Mouse (Mus musculus) gastrocnemius, adult 18-20 months (tissue): ENCODE measurements around the gene Taco1. TPM values are rescaled to one million over a fixed set of nuclear protein-coding genes. Genes with fewer than 3 reads are reported as not detected.
"Not testable (repeated sequence)": the region's sequence is repeated elsewhere in the genome, so short reads cannot be mapped to it uniquely, and the experiment has no call there.

Source experiments
- DNase-seq: peaks from one replicate; pipeline ENCODE4 v3.0.0; 2021; ENCODE audit warnings: low spot score
- long read RNA-seq, 2 experiments: library from polyadenylated mRNA; stranded (forward); transcript quantifications; one replicate each; pipeline ENCODE4 v2.0.0; 2021
- total RNA-seq, 2 experiments: library from RNA; stranded (reverse); gene quantifications; 2 replicates each; pipeline ENCODE4 v1.2.3; 2021

Gene Taco1
- total RNA-seq: 10 to 100 TPM; 39.7 to 44.4 TPM
- long read RNA-seq, experiment 1, transcript Taco1-201 (5 exons, 1,383 nt): major isoform, 9 of 10 reads
- long read RNA-seq, experiment 1, partial matches to known transcripts: 0 of 10 reads
- long read RNA-seq, experiment 1, other reads (novel, unspliced or antisense): 1 of 10 reads
- long read RNA-seq, experiment 2, transcript Taco1-201 (5 exons, 1,383 nt): major isoform, 10 of 10 reads
- long read RNA-seq, experiment 2, partial matches to known transcripts: 0 of 10 reads
- long read RNA-seq, experiment 2, other reads (novel, unspliced or antisense): 0 of 10 reads

DNA sequence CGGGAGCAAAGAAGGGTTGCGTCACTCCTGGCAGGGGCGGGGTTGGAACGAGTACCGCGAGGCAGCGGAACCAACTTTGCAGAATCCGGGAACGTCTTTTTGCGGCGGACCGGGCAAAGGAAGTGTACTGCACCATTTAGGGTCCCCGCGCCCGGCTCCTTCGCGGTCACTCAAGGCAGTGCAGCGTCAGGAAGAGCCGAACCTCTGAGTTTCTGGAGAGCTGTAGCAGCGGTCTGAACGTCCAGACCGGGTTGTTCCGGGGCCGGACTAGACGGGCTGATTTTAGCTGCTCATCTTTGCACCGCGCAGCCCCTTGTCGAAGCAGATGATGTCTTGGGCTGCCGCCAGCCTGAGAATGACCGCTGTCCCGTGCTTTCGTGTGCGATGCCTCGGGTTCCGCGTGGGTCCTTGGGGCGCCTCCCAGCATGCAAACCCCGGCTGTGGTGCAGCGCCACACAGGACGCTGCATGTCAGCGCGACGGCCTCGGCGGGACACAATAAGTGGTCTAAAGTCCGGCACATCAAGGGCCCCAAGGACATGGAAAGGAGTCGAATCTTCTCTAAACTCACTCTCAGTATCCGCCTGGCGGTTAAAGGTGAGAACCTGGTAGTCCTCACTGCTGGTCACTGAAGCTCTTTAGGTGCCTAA, at the start of gene Taco1:
Gene Taco1 (plus strand): TSS at position 139 of the 649 bp plus-strand sequence.
- DNase-seq: peak; percentile 97

DNA sequence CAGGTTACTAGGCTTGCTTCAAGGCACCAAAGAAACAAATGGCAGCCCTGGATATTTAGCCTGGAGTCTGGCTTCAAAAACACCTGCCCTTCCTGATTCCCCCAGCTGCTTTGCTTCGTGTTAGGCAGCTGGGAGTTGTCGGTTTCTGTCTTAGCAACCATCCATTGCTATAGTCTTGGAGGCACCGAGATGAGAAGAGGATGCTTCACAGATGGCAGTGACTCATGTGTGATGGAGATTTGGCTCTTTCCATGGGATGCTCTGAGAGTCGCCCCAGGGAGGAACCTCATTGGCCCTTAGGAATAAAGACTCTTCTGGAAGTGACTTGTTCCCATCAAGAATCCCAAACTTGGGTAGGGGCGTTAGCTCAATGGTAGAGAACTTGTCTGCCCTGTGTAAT, 49.4 kb upstream of the Taco1 start:
- no peak for DNase-seq

DNA sequence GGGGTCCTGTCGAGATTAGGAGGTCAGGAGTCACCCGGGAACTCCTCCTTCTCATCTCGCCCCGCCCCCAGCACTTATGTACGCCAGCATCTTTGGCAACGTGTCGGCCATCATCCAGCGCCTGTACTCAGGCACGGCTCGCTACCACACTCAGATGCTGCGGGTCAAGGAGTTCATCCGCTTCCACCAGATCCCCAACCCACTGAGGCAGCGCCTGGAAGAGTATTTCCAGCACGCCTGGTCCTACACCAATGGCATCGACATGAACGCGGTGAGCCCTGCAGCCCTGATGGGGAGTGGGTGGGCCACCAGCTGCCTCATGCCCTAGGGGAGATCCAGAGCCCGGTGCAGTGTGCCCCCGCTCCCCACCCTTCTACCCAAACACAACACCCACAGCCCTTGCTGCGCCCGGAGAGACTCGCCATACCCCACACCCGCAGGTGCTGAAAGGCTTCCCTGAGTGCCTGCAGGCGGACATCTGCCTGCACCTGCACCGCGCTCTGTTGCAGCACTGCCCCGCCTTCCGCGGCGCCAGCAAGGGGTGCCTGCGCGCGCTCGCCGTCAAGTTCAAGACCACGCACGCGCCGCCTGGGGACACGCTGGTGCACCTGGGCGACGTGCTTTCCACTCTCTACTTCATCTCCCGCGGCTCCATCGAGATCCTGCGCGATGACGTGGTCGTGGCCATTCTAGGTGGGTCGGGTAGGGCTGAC, 45.7 kb upstream of the Taco1 start:
- DNase-seq: no peak

DNA sequence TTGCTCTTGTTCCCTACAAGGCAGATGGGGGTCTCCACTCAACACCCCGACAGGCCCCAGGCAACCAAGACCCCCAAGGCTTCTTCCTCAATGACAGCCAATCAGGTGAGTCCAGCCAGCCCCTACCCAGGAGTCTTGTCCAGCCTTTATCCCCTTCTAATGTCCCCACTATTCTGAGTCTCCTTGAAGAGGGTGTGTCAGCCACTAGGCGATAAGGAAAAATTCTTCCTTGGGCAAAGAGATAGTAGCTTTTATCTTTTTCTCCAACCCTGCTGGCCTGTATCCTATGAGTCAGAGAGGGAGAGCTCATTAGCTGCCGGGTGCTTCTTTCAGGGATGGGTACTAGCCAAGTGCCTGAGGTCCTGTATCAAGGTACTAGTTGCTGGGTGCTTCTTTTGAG, 40.1 kb upstream of the Taco1 start:
- no peak for DNase-seq

DNA sequence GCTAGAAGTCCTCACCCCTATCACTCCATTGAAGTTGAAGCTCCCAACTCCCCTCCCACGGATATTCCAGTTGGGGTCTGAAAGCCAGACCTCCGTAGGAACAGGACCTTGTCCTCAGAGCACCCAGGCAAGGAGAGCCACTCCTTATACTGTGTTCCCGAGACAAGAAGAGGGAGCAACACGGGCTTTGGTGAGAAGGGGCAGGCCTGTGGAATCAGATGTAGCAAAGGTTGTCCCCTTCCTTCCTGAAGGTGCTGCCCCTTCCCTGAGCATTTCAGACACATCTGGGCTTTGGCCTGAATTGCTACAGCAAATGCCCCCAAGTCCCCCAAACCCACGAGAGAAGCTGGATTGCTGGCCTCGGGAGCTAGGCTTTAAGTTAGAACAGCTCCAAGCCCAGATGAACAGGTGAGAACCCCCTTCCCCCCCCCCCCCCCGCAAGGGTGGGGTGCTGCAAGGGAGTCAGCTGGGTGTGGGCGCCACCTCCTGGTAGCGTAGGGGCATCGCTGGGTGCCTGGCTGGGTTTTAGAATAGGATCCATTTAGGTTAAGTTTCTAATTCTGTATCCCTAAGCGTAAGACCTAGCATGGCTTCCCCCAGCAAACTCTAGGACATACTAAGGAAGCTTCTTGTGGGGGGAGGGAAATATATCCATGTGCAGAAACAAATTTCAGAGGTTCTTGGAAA, 39.3 kb upstream of the Taco1 start:
- peak; percentile 54 for DNase-seq

DNA sequence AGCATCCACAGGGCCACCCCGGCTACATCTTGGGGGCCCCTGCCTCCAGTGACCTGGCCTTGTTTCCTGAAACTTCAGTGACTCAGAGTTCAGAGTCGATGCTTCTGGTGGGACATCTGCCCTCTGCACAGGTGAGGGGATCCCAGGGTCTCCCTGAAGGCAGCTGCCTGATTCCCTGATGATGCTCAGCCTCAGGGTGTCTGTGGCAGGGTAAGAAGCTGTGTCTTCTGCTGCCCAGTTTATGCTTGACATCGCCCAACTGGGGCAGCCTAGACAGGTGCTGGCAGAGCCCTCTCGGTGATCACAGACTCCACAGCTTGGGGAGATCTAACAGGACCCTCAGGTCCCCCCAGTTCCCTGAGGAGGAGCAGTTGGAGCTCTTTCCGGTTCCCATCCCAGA, 38.3 kb upstream of the Taco1 start:
- no peak for DNase-seq

DNA sequence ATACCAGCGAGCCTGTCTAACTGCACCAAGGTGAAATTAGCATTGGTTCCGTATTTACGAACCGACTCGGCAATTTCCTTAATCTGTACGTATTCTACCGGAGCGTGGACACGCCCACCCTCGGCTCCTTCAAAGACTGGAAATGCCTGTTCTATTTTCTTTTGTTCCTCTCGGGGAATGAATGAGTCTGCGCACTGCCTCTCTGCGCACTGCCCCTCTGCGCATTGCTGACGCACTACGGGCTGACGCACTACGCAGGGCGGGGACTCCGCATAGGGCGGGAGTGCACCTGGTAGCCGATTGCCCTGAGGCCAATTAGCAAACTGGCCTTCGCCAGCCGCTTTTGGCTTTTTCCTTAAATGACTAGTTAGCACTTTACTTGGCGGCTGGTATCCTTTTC, 33.8 kb upstream of the Taco1 start:
- not testable (repeated sequence) for DNase-seq

DNA sequence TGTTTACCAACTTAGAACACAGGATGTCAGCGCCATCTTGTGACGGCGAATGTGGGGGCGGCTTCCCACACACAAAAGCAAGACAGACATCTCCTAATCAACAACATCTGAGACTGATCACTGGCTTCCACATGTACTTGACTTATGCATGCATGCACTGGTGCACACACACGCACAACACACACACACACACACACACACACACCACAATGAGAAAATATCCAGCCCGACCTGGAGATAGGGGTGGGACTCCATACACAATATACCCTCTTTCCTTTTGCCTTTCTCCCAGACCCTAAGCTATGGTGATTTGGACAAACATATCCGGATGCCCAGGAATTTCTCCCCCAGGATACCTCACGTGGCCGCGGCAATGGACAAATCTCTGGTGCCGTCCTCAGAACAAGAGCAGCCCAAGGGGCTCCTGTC, 32.4 kb upstream of the Taco1 start:
- DNase-seq: no peak

DNA sequence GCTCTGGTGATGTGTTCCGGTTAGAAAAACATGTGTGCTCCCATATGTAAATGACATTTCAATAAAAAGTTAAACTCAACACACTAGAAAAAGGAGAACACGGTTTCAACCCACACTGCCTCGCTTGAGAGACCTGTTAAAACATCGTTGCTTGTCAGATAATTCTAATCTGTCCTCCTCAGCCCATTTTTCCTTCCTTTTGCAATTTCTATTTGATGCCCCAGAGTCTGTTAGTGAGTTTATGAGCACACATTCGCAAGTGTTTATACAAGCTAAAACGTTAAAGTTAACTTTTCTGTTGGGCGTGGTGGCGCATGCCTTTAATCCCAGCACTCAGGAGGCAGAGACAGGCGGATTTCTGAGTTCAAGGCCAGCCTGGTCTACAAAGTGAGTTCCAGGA, 30.9 kb upstream of the Taco1 start:
- no peak for DNase-seq

DNA sequence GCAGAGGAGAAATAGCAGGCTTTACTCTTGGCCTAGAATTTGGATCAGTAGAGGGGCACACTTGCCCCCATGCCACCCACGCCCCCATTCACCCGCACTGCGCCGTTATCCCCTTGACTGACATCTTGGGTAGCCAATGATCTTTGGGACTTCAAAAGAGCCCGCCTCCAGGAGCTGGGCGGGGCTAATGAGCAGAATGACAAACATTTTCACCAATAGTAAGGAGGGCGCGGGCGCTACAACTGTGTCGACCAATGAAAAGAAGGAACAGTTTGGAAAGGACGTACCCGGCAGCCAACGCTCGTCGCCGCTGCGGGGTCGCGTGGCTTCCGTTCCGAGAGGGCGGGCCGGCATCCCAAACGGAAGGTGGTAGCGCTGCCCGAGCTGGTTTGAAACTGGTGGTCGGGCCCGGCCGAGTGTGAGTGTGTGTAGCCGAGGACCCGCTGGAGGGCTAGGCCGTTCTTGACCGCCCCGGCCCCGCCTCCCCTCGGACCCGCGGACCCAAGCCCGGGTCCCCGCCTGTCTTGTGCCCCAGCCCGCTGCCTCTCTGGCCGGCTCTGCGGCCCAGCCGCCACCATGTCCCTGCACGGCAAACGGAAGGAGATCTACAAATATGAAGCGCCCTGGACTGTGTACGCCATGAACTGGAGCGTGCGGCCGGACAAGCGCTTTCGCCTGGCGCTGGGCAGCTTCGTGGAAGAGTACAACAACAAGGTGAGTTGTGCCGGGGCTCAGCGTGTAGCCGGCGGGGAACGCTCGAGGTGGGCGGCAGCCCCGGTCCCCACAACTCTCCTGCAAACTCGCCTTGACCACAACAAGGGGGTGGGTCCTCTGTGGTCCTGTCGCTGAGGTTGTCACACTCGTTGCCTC, 29.1 kb upstream of the Taco1 start, which contains the start of gene Dcaf7:
Gene Dcaf7 (plus strand): TSS at position 325 of the 870 bp plus-strand sequence.
- peak; percentile 98 for DNase-seq

DNA sequence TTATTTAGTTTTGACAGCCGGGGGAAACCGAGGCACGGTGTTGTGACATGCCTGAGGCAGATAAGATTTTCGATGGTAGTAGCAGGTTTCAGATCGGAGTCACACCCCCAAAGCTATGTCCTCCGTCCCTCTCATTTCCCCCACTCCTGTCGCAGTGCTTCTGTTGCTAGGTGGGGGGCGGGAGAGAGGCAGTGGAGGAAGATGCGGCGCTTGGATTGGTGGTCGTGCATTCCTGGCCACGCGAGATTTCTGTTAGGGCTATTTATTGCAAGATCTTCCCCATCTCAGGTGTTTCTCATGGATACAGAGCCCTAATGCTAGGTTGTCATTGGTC, 28.5 kb upstream of the Taco1 start:
- DNase-seq: no peak

DNA sequence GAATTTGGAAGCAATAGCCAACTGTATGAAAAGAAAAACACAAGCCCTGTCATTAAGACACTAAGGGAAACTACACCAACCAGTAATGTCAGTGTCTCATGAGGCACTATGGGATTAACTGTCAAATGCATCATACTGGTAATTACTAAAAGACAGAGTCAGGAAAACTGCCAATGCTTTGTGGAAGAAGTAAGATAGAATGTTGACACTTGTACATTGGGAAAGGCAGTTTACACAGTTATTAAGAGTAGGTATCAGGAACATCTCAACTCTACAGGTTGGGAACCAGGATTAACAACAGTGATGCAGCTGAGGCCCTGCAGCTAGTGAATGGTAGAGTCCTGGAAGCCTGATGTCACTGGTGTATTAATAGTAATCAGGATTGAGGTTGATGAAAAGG, 21.5 kb upstream of the Taco1 start:
- DNase-seq: no peak

DNA sequence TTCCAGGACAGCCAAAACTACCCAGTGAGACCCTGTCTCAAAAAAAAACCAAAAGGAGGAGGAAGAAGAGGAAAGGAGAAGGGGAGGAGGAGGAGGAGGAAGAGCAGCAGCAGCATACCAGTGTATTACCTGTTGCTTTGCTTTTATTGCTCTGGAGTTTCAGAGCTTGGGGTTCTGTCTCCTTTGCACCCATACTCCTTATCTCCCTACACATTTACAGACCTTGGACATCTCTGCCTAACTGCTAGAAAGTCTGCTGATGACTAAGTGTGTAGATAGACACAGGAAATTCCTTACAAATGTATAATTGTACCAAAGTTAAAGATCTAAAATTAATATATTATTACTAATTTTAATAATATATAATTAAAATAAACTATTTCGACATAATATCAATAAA, 20.6 kb upstream of the Taco1 start:
- no peak for DNase-seq

DNA sequence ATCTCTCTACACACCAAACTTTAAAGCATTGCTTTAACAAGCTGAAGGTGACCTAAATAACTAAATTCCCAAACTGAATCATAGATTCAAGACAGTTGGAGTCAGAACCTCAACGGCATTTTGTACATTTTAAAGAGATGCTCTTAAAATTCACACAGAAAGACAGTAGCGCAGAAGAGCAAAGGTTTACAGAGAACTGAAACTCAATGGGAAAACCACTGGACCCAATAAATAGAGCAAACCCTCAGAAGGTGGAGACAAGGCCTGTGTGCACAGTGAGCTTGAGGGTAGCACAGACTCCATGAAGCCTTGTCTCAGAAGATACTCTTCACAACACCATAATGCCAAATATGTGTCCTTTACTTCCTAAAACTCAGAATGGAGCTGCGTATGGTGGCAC, 20.1 kb upstream of the Taco1 start:
- DNase-seq: no peak

DNA sequence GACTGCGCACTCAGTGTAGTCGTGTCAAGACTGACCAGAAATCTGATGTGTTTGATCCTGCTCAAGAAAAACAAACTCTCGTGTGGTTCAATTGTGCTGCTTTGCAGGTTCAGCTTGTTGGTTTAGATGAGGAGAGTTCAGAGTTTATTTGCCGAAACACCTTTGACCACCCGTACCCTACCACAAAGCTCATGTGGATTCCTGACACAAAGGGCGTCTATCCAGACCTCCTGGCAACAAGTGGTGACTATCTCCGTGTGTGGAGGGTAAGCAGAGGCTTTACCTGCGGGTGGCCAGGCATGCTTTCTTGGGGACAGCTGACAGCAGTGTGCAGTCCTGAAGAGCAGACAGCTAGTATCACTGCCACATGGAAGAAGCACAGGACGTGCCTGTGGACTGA, 19.3 kb upstream of the Taco1 start:
- no peak for DNase-seq

DNA sequence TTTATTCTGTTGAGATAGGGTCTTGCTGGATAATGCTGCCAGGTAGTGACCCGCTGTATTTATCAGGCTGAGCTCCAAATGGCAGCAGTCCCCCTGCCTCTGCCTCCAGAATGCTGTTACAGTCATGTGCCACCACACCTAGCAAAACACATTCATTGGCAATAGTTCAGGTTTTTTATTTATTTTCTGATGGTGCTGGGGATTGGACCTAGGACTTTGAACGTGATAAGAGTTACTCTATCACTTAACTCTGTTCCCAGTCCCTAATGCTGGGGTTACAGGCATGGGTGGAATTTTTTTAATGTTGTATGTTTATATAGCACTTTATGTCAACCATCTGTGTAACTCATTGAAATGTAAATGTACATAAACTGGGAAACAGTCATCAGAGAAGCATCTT, 11.9 kb upstream of the Taco1 start:
- DNase-seq: no peak

DNA sequence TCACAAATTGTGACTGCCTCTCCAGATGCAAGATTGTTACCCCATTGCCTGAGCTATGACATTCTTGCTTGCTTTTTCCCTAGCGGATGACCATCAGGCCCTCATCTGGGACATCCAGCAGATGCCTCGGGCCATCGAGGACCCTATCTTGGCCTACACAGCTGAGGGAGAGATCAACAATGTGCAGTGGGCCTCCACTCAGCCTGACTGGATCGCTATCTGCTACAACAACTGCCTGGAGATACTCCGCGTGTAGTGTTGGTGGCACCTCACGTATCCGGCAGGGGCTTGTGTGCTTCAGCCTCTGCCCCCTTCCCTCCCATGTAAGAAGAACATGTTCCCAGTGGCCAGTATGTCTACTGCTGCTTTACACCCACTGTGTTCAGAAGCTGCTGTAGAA, 11.3 kb upstream of the Taco1 start:
- DNase-seq: no peak

DNA sequence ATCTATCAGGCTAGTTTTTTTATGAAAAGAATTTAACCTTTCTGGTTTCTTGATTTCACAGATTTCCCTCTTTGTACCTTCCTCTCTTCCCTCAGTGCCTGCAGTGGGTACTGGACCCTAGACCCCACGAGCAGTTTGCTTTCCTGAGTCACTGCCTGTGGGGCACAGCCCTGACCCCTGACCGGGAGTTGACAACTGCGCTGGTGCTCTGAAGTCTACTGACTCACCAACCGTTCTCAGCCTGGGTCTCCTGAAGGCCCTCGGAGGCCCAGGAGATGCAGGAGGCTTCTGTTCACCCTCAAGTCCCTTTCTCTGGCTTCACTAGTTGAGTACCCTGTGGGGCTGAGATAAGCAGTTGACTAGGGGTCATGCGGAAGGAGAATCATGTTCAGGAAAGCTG, 10.5 kb upstream of the Taco1 start:
- DNase-seq: no peak

DNA sequence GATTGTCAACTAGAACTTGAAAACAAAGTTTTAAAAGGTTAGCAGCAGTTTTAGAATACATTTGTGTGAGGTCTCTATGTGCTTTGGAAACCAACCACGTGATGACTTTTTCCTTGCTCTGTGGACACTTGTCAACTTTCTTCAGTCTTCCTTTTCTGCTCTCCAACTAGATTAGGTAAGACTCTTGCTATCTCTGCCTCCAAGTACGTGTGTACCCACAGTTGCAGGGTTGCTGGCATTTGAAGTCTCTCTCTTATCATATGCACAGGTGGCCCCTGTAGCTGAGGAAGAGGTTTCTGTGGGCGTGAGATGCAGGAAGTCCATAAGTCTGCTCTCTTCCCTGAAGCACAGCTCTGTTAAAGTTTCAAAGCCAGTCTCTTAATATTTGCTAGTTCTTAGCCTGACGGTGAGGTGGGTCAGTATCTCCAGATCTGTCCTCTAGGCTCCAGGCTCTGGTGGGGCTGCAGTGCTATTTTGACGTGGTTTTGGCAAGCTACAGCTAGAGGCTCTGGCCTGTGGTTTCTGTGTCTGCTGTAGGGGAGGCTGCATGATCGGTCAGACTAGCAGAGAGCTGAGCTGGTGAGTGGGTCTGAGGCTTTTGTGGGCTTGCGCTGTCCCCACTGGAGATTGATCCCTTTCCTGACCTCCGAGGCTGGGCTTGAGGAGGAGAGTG, 8.9 kb upstream of the Taco1 start:
- DNase-seq: no peak

DNA sequence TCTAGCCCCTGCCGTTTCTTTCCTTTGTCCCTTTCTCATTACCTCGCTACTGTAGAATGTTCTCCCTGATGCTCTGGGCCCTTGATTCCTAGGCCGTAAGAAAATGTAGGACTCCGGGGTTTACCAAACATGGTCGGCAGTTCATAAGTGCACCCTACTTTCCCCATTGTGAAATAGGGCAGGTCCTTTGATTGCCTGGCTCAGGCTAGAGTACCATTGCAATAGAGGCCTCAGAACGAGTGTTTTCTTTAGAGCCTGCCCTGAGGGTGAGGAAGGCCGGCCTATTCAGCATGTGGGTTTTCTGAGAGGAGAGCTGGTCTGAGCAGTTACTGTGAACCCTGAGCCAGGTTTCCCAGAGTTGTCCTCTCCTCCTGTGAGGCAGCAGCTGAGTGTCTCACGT, 7.8 kb upstream of the Taco1 start:
- DNase-seq: no peak

DNA sequence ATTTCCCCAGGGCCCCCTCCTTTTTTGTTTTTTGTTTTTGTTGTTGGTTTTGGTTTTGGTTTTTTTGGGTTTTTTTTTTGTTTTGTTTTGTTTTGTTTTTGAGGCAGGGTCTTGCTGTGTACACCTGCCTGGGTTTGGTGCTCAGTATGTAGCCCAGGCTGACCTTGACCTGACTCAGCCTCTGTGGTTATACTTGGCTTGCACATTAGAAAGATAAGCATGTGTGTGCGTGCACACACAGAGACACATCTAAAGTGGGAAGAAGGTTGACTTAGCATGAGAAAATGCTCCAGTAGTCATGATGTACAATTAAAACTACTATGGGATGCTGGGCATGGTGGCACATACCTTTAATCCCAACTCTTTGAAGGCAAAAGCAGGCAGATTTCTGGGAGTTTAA, 5.3 kb upstream of the Taco1 start:
- no peak for DNase-seq
